Mouse (Mus musculus): ENCODE measurements around the gene Mip. TPM values are rescaled to one million over a fixed set of nuclear protein-coding genes. Genes with fewer than 3 reads are reported as not detected.

Gene Mip
- polyA plus RNA-seq, 1 experiment from 2014 or later, result not detected

GRCm38 (mm10) chr10:128262300-128262699, 36.7 kb downstream of the Mip start:
- DNase-seq (ENCODE audit: low spot score) (no peak), ATAC-seq (ENCODE audit: low FRiP score, low TSS enrichment) (no peak)
- H3K36me3 ChIP-seq (ENCODE audit: control insufficient read depth, insufficient read depth, low read length), result no peaks in the 10 kb centered on the region
- TF ChIP-seq EP300 (optimal IDR thresholded peaks at IDR 0.05), result no peak
- H3K27me3 ChIP-seq (ENCODE audit: control insufficient read depth, insufficient read depth, low read length), result no peaks in the 10 kb centered on the region
- 77% methylated on average over 22 of the region's 22 CpGs for WGBS
- no peak overlapping the region for H3K27ac ChIP-seq (replicated peaks)
- H3K9ac ChIP-seq (ENCODE audit: low read length), result no peak overlapping the region
- H3K4me3 ChIP-seq (ENCODE audit: low read depth, low read length), result no peak overlapping the region
- H3K4me1 ChIP-seq (replicated peaks; ENCODE audit: control insufficient read depth, insufficient read depth), result no peaks in the 10 kb centered on the region
- no peaks in the 10 kb centered on the region for H3K9me3 ChIP-seq (ENCODE audit: control insufficient read depth, low read length)
- no peak overlapping the region for H3K4me2 ChIP-seq (replicated peaks; ENCODE audit: low read depth)

GRCm38 (mm10) chr10:128263393-128264310, 38.0 kb downstream of the Mip start:
- TF ChIP-seq EP300 (optimal IDR thresholded peaks at IDR 0.05) (no peak), CTCF (IDR thresholded peaks at IDR 0.05; ENCODE audit: low read depth) (no peak)
- Histone ChIP-seq H3K27me3 (ENCODE audit: control insufficient read depth, insufficient read depth, low read length) (no peaks in the 10 kb centered on the region), H3K4me2 (replicated peaks; ENCODE audit: low read depth) (no peak overlapping the region), H3K9me3 (ENCODE audit: control insufficient read depth, low read length) (no peaks in the 10 kb centered on the region), H3K36me3 (ENCODE audit: control insufficient read depth, insufficient read depth, low read length) (no peaks in the 10 kb centered on the region), H3K4me3 (ENCODE audit: low read depth, low read length) (no peak overlapping the region), H3K9ac (ENCODE audit: low read length) (no peak overlapping the region), H3K27ac (replicated peaks) (no peak overlapping the region), H3K4me1 (replicated peaks; ENCODE audit: control insufficient read depth, insufficient read depth) (no peaks in the 10 kb centered on the region)
- WGBS, result 66% methylated on average over 6 of the region's 6 CpGs
- DNase-seq (ENCODE audit: low spot score), result no peak
- ATAC-seq (ENCODE audit: low FRiP score, low TSS enrichment), result no peak

- H3K27me3 ChIP-seq (ENCODE audit: control insufficient read depth, insufficient read depth, low read length), result no peaks in the 10 kb centered on the region
- H3K27ac ChIP-seq (replicated peaks), result no peak within 1 kb of the TSS
- no peak for ATAC-seq (ENCODE audit: low FRiP score, low TSS enrichment)
- no peaks in the 10 kb centered on the region; the same call in 1 of the 2 replicates for H3K4me1 ChIP-seq (replicated peaks; ENCODE audit: control insufficient read depth, insufficient read depth)
- H3K9me3 ChIP-seq (ENCODE audit: control insufficient read depth, low read length), result no peaks in the 10 kb centered on the region
- no peak within 1 kb of the TSS for H3K4me2 ChIP-seq (replicated peaks; ENCODE audit: low read depth)
- no peaks in the 10 kb centered on the region for H3K36me3 ChIP-seq (ENCODE audit: control insufficient read depth, insufficient read depth, low read length)
- no peak within 1 kb of the TSS for H3K9ac ChIP-seq (ENCODE audit: low read length)
- 72% methylated on average over 6 of the region's 6 CpGs for WGBS
- no peak for DNase-seq (ENCODE audit: low spot score)
- H3K4me3 ChIP-seq (ENCODE audit: low read depth, low read length), result no peak within 1 kb of the TSS
- no peak for TF ChIP-seq CTCF (IDR thresholded peaks at IDR 0.05; ENCODE audit: low read depth)
- TF ChIP-seq EP300 (optimal IDR thresholded peaks at IDR 0.05), result no peak
Observed at GRCm38 (mm10) chr10:128268371-128268770, 42.7 kb downstream of the Mip start, which contains the start of gene Apof. Gene Apof (plus strand): TSS chr10:128268671.

GRCm38 (mm10) chr10:128269206-128269910, 43.7 kb downstream of the Mip start:
- TF ChIP-seq CTCF (IDR thresholded peaks at IDR 0.05; ENCODE audit: low read depth) (no peak), EP300 (optimal IDR thresholded peaks at IDR 0.05) (no peak)
- ATAC-seq (ENCODE audit: low FRiP score, low TSS enrichment) (no peak), DNase-seq (ENCODE audit: low spot score) (no peak)
- no peaks in the 10 kb centered on the region; the same call in 1 of the 2 replicates for H3K4me1 ChIP-seq (replicated peaks; ENCODE audit: control insufficient read depth, insufficient read depth)
- H3K4me2 ChIP-seq (replicated peaks; ENCODE audit: low read depth), result peak overlapping the region; percentile 64
- 0 out of 2 replicates have a peak overlapping the region, but pooled peaks have one; percentile 8 for H3K27ac ChIP-seq (replicated peaks)
- WGBS, result 90% methylated on average over 16 of the region's 16 CpGs
- H3K27me3 ChIP-seq (ENCODE audit: control insufficient read depth, insufficient read depth, low read length), result no peaks in the 10 kb centered on the region
- H3K36me3 ChIP-seq (ENCODE audit: control insufficient read depth, insufficient read depth, low read length), result no peaks in the 10 kb centered on the region
- H3K4me3 ChIP-seq (ENCODE audit: low read depth, low read length), result peak overlapping the region; percentile 84
- no peaks in the 10 kb centered on the region for H3K9me3 ChIP-seq (ENCODE audit: control insufficient read depth, low read length)
- H3K9ac ChIP-seq (ENCODE audit: low read length), result no peak overlapping the region

- Histone ChIP-seq H3K27ac (replicated peaks) (peak within 1 kb of the TSS; percentile 85), H3K36me3 (ENCODE audit: control insufficient read depth, insufficient read depth, low read length) (no peaks in the 10 kb centered on the region), H3K9ac (ENCODE audit: low read length) (peak within 1 kb of the TSS; percentile 76), H3K4me3 (ENCODE audit: low read depth, low read length) (peak within 1 kb of the TSS; percentile 84), H3K4me2 (replicated peaks; ENCODE audit: low read depth) (peak within 1 kb of the TSS; percentile 64), H3K4me1 (replicated peaks; ENCODE audit: control insufficient read depth, insufficient read depth) (no peaks in the 10 kb centered on the region; the same call in 1 of the 2 replicates), H3K9me3 (ENCODE audit: control insufficient read depth, low read length) (no peaks in the 10 kb centered on the region), H3K27me3 (ENCODE audit: control insufficient read depth, insufficient read depth, low read length) (no peaks in the 10 kb centered on the region)
- under 1% methylated on average over 42 of the region's 43 CpGs for WGBS
- no peak for TF ChIP-seq CTCF (IDR thresholded peaks at IDR 0.05; ENCODE audit: low read depth)
- peak; percentile 84 for TF ChIP-seq EP300 (optimal IDR thresholded peaks at IDR 0.05)
- peak; percentile 99 for ATAC-seq (ENCODE audit: low FRiP score, low TSS enrichment)
- peak; percentile 99 for DNase-seq (ENCODE audit: low spot score)
Observed at GRCm38 (mm10) chr10:128270287-128270841, 44.7 kb downstream of the Mip start, which contains the start of gene Stat2. Gene Stat2 (plus strand): TSS chr10:128270559.

Data from stomach, postnatal 0 days (tissue).